Mouse (Mus musculus) splenic B cell, adult 2 months (primary cell): ENCODE results near the gene Syt1.

Experiments
- DNase-seq: peaks from one replicate; pipeline ENCODE4 v3.0.0-alpha.2; 2011; ENCODE audit warnings: low read depth, low spot score
- H3K27me3 ChIP-seq: 2 replicates; pipeline ENCODE4 v1.6.1; 2012; ENCODE audit warnings: mild to moderate bottlenecking, low read length, moderate library complexity, mixed read lengths; ENCODE audit not compliant: control insufficient read depth, poor library complexity, insufficient read depth, severe bottlenecking
- H3K36me3 ChIP-seq: 2 replicates; pipeline ENCODE4 v1.6.1; 2012; ENCODE audit warnings: mild to moderate bottlenecking, low read length, moderate library complexity, mixed read lengths; ENCODE audit not compliant: control insufficient read depth, poor library complexity, insufficient read depth, severe bottlenecking

Gene Syt1

DNA sequence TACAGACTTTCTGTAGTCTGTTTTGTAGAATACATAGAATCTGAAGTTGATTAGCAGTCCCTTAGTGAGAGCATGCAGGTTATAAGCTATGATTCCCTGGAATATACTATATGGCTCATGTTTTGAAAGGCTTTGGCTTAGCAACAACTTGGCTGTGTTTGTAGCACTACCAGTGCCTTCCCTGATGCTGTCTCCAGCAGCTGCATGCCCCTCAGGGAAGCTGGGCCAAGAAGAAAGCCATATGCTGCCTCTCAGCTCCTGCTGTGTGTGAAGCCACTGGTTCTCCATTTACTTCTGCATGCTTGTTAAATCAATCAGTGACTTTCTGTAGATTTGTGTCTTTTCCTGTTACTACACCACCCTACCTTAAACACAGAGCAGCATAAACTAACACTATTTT is 245.2 kb downstream of the Syt1 start:
- Histone ChIP-seq H3K36me3 (no peaks in the 10 kb centered on the region), H3K27me3 (no peaks in the 10 kb centered on the region)
- no peak for DNase-seq

DNA sequence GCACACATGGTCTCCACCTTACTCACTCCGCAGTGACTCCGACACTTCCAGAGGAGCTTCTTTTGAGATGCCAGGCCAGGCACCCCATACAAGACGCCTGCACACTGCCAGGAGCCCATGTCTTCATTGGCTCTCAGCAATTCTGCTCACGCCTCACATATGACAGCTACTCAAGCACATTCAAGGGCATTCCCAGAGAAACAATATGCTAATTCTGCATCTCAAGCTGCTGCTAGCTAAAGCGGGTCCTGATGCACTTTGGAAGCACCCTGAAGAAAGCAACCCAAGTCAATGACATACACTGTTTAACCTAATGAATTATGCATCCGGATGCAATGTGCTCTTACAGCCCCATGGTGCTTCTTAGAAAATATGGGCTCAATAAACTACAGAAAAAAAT is 247.1 kb downstream of the Syt1 start:
- no peak for DNase-seq

DNA sequence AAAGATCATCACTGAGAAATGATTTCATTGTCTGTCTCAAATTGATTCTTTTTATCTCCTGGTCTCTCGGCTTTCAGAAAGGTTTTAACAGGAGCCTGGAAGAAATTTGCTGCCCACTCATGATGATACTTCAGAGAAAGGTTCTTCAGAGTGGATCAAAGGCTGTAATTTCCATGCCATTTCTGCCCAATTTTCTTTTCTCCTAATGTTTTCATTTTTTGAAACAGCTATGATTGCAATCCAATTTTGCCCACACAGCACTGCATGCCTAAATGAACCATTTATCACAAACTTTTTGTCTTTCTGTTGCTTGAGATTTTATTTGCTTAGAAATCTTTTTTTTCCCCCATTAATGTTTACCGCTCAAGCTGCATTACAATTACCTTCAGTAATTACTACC is 257.5 kb downstream of the Syt1 start:
- H3K27me3 ChIP-seq = no peaks in the 10 kb centered on the region
- no peak for DNase-seq

More for the DNA sequence above, 247.1 kb downstream of the Syt1 start:
- no peaks in the 10 kb centered on the region for H3K27me3 ChIP-seq
- H3K36me3 ChIP-seq = no peaks in the 10 kb centered on the region

GRCm38 (mm10) chr10:108743759-108744158 is 267.0 kb downstream of the Syt1 start:
- Histone ChIP-seq H3K36me3 (no peaks in the 10 kb centered on the region), H3K27me3 (no peaks in the 10 kb centered on the region)
- DNase-seq = no peak

More for the DNA sequence above, 257.5 kb downstream of the Syt1 start:
- no peaks in the 10 kb centered on the region for H3K36me3 ChIP-seq

DNA sequence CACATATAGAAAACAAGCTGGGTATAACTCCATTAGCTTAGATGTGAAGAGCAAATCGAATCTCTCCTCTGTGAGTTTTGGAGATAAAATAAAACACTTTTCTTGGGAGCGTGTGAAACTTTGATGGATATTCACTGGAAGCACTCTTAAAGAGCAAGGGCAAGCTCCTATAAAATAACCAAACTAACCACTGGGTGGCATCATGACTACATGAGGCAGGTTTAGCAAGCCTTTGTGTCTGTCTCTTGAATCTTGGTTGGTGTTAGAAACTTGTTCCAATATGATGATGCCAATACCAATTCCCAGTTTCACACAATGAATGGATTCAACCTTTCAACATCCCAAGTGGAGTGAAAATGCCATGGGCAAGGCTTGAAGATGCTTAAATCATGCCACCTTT is 276.8 kb downstream of the Syt1 start:
- no peaks in the 10 kb centered on the region for H3K27me3 ChIP-seq
- DNase-seq = no peak
- H3K36me3 ChIP-seq = no peaks in the 10 kb centered on the region

DNA sequence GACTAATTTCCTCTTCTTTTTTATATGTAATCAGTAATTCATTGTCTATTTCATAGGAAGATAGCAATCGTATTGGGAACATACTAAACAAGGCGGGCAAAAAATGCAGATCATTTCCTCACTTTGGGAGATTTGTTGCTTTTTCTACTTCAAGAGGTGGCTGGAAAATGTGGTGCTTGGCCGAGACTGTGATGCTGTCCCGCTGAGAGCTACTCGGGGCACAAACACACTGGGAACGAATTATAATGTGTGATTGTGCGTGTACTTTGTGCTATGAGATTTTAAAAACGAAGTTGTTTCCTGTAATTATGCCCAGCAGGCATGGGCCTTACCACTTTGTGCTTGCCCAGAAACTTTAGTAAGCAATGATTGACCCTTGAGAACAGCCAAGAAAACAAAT is 281.8 kb downstream of the Syt1 start:
- H3K36me3 ChIP-seq = no peaks in the 10 kb centered on the region
- H3K27me3 ChIP-seq = no peaks in the 10 kb centered on the region
- no peak for DNase-seq

- Histone ChIP-seq H3K36me3 (no peaks in the 10 kb centered on the region), H3K27me3 (no peaks in the 10 kb centered on the region)
- no peak for DNase-seq
Measured at GRCm38 (mm10) chr10:108726391-108726790, 284.4 kb downstream of the Syt1 start.

DNA sequence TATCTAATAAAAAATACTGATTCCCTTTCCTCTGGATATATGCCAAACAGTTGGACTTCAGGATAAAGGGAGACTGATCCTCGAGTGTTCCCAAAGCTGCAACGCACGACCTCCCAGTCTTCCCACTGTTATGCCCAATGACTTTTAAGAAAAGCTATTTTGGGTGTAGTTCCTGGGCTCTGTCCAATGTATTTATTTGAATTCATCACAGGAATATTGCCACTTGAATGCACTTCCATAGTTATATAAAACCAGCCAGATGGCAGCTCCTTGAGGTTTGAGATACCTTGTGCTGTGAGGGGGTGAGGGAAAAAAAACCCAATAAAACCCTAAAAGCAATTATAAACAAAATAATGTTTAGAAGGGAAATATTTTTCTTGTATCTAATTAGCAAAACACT is 285.9 kb downstream of the Syt1 start:
- DNase-seq = no peak
- Histone ChIP-seq H3K27me3 (no peaks in the 10 kb centered on the region), H3K36me3 (no peaks in the 10 kb centered on the region)

DNA sequence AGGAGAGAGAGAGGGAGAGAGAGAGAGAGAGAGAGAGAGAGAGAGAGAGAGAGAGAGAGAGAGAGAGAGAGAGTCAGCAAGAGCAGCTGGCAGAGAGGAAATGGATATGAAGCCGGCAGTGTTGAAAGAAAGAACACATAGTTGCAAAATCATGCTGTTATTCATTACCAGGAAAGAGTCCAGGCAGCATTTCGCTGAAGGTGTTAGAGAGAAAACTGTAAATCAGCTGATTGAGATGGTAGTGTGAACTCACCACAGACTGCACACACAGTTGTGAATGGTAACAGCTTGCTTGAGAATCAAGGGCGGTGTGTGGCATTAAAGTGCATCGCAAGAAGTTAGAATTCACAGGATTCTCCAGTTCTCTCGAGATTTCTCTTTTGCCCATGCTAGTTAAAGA is 300.3 kb downstream of the Syt1 start:
- H3K27me3 ChIP-seq = no peaks in the 10 kb centered on the region
- H3K36me3 ChIP-seq = no peaks in the 10 kb centered on the region
- no peak for DNase-seq

DNA sequence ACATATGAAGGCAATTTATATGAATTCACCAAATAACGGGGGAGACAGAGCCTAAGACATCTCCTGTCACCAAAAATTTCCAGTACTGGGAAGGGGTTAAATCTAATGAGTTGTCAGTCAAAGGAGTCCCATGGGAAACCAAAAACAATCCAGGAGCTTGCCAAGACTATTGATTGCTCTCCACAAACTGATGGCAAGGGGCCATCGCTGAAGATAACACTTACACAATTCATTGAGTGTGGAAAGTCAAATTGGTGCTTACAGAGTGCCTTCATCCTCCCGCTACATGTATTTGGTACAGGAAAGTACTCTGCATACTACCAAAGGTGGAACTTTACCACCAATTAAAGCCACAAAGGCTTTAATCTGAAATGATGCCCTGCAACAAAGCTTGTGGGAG is 305.1 kb downstream of the Syt1 start:
- Histone ChIP-seq H3K27me3 (no peaks in the 10 kb centered on the region), H3K36me3 (no peaks in the 10 kb centered on the region)
- no peak for DNase-seq

DNA sequence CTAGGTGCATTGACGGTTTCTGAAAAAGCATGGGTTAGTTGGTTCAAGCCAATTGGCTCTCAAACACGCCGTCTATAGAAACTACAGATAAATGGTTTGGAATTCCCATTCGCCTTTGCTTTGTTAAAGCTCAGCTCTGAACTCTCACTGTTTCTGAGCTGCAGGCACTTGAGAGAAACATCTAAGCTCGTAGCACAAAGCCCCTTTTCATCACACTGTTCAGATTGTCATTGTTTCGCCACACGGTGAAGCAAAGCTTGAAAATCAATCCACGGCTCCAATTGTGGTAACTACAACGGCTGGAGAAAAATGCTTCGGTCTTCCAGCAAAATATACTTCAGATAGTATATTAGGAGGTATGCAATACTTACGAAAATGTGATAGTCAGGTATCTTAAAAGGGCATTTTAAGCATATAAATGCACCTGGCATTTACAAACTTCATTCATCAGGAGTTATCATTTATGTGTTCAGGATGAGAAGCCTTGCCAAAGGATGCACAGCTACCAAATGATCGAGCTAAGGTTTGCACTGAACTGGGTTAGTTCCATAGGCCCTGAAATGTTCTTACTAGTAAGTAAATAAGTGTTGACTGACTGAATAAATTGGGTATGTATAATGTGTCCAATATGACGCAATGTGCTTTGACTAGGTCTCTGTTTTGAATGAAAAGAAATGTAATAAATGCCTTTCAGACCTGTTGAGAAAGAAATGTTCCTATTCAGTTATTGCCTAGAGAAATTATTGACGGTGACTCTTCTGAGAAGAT is 309.2 kb downstream of the Syt1 start:
- DNase-seq = no peak
- H3K27me3 ChIP-seq = no peaks in the 10 kb centered on the region
- no peaks in the 10 kb centered on the region for H3K36me3 ChIP-seq

DNA sequence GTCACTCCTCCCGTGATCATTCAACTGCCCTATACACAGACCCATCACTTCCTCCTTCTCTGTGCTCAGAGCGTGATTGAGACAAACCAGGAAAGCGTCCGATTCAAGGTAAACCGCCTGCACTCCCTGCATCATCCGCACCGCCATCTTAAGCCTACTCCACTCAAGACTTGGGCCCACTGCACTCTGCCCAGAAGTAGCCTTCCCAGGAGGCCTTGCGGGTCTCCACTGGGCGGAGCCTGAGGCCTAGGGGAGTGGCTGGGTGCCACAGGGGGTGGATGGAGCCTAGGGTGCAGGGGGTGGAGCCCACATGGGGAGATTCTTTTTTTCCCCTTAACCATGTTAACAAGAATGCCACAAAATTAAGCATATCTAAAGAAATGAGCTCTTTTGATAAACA is 310.8 kb downstream of the Syt1 start, which contains the start of gene Gm5136:
Gene Gm5136, minus strand, starts transcription at position 215 of the 400 bp plus-strand sequence.
- Histone ChIP-seq H3K27me3 (no peaks in the 10 kb centered on the region), H3K36me3 (no peaks in the 10 kb centered on the region)
- no peak for DNase-seq

- DNase-seq = no peak
- H3K36me3 ChIP-seq = no peaks in the 10 kb centered on the region
Measured at GRCm38 (mm10) chr10:108697062-108697461, 313.7 kb downstream of the Syt1 start.

GRCm38 (mm10) chr10:108690954-108691353 is 319.8 kb downstream of the Syt1 start:
- no peak for DNase-seq
- no peaks in the 10 kb centered on the region for H3K27me3 ChIP-seq
- no peaks in the 10 kb centered on the region for H3K36me3 ChIP-seq

More at GRCm38 (mm10) chr10:108697062-108697461, 313.7 kb downstream of the Syt1 start:
- H3K27me3 ChIP-seq = no peaks in the 10 kb centered on the region

- Histone ChIP-seq H3K36me3 (no peaks in the 10 kb centered on the region), H3K27me3 (no peaks in the 10 kb centered on the region)
- no peak for DNase-seq
Measured at GRCm38 (mm10) chr10:108686696-108687095, 324.1 kb downstream of the Syt1 start.
